ENCODE assay signal across 9 mouse cellular contexts in the genomic region with DNA sequence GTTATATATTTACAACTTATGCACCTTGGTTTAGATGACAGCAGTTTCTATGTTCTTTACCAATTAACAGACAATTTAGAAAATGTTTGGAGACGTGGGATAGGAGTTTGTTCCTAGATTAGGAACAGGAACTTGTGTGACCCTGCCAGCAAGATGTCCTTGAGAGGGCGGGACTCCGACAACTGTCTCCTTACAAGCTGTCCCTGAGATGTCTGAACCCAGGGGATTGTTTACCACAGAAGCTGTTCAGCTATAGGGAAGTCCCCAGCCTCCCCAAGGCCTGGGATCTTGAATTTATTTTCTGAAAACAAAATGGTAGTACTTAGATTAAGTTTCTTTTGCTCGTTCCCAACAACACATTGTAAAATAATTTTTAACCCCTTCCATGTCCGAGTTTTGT. TPM values are rescaled to one million over a fixed set of nuclear protein-coding genes. Genes with fewer than 3 reads are reported as not detected.
"Had no signal": no experiment of that assay in that cellular context is flagged by ENCODE, and none has a peak within 500 bp of the region (broad histone marks: within the 10 kb centered on the region; RNA-seq: fewer than 3 reads in every experiment).

No protein-coding gene starts in this region.

- H3K27ac ChIP-seq: limb, embryonic 10.5 days; limb, embryonic 13.5 days; liver, embryonic 12.5 days; liver, embryonic 15.5 days; neural tube, embryonic 12.5 days; neural tube, embryonic 15.5 days; stomach, embryonic 15.5 days had no signal

- H3K4me1 ChIP-seq: limb, embryonic 13.5 days; neural tube, embryonic 12.5 days; neural tube, embryonic 15.5 days had no signal

- H3K4me3 ChIP-seq: limb, embryonic 10.5 days; limb, embryonic 13.5 days; liver, embryonic 12.5 days; liver, embryonic 15.5 days; neural tube, embryonic 12.5 days; neural tube, embryonic 15.5 days; stomach, embryonic 15.5 days had no signal

- H3K36me3 ChIP-seq: limb, embryonic 10.5 days; limb, embryonic 13.5 days; liver, embryonic 12.5 days; liver, embryonic 15.5 days; neural tube, embryonic 12.5 days; neural tube, embryonic 15.5 days; stomach, embryonic 15.5 days had no signal

- H3K9me3 ChIP-seq: limb, embryonic 10.5 days; limb, embryonic 13.5 days; liver, embryonic 12.5 days; liver, embryonic 15.5 days; neural tube, embryonic 12.5 days; neural tube, embryonic 15.5 days; stomach, embryonic 15.5 days had no signal

- ATAC-seq: liver, embryonic 12.5 days had no signal

- H3K27me3 ChIP-seq: limb, embryonic 13.5 days; liver, embryonic 12.5 days; liver, embryonic 15.5 days; neural tube, embryonic 12.5 days; neural tube, embryonic 15.5 days; stomach, embryonic 15.5 days had no signal

- H3K9ac ChIP-seq: limb, embryonic 13.5 days; liver, embryonic 12.5 days; liver, embryonic 15.5 days; neural tube, embryonic 12.5 days; neural tube, embryonic 15.5 days; stomach, embryonic 15.5 days had no signal

RNA-seq across cellular contexts. Expression of gene Tmprss5, which starts 30.2 kb away (rescaled TPM):
- total RNA-seq: megakaryocyte progenitor cell, adult 5-6 weeks; megakaryocyte-erythroid progenitor cell, adult 5-6 weeks had no signal
- polyA plus RNA-seq: limb, embryonic 10.5 days; liver, embryonic 12.5 days; liver, embryonic 15.5 days had no signal
